Mouse (Mus musculus) liver (tissue): Measurements from ENCODE around the gene Six5.

Experiments used
- DNase-seq: peaks from one replicate; pipeline ENCODE4 v3.0.0-alpha.2; 2020; ENCODE audit warnings: mixed read lengths

Six5 gene

DNA sequence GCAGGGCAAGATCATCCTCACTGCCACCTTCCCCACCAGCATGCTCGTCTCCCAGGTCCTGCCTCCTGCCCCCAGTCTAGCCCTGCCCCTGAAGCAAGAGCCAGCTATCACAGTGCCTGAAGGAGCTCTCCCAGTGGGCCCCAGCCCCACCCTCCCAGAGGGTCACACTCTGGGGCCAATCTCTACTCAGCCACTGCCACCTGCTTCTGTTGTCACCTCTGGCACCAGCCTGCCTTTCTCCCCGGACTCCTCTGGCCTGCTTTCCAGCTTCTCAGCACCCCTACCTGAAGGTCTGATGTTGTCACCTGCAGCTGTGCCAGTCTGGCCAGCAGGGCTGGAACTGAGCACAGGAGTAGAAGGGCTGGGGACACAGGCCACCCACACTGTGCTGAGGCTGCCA is 2.8 kb downstream of the Six5 start:
- DNase-seq, result no peak

GRCm38 (mm10) chr7:19097863-19098262 is 3.5 kb downstream of the Six5 start:
- no peak for DNase-seq

DNA sequence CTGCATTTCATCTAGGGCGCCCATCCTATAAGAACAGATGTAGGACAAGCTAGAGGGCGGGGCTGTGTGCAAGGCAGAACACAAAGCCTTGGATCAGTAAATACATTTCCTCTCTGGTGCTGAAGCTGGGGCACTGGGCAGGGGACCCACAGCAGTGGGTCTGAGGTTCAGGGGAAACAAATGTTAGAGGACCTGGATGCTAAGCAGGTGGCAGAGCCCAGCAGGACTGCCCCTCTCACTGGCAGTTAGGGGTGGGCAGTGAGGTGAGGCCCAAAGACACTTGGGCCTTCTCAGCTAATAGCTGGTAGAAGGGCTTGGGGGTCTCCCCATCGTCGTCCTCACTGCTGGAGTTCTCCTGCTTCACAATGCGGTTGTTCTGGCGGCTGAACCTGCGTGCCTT is 4.4 kb downstream of the Six5 start:
- no peak for DNase-seq

DNA sequence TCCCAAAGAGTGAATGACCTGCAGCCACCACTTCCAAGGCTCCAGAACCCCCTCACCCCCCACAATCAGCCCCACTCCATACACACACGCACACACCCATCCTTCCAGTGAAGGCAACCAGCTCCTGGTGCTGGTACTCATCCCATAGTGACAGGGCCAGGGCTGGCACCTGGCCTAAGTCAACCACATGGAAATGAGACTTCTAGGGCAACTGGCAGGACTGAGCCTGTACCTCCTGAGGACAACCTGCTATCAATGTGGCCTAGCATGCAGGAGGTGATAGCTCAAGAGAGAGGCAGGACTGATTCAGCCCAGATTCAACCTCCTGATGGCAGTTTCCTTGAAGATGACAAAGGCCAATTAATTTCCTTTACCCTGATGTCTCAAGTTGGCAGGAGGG is 5.9 kb downstream of the Six5 start:
- no peak for DNase-seq

- DNase-seq, result no peak
Measured at GRCm38 (mm10) chr7:19103741-19104140, 9.3 kb downstream of the Six5 start.

- no peak for DNase-seq
Measured at GRCm38 (mm10) chr7:19104486-19104885, 10.1 kb downstream of the Six5 start.

DNA sequence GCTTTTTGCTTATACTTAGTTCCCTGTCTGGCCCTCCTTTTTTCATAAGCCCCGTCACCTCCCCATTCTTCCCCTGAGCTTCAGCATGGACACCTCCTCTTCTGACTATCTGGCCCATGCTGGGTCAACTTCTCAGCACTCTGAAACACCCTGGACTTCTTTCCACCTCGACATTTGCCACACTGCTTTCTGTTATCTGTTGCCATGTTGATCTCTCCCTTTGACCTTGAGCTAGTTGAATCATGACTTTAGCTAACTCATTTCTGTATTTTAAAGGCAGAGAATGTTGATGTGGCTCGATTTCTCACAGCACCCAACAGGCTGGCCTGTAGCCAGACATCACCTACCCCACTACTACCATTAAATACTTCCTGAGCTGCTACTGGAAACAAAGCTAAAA is 13.0 kb downstream of the Six5 start:
- DNase-seq, result no peak

DNA sequence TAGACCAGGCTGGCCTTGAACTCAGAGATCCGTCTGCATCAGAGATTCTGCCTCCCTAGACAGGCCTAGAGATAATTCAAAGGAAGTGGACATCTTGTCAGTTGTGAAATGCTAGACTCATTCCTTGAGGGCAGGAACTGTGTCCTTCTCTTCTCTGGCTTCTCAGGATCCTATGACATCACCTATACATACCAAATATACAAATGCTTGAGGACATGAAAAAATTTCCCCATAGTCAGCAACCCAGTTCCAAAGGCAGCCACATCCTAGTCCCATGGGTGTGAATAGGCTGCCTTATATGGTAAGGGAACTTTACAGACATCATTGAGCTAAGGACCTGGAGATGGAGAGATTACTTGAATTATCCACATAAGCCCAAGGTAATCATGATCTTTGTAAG is 15.2 kb downstream of the Six5 start:
- no peak for DNase-seq

- peak; percentile 70 for DNase-seq
Measured at GRCm38 (mm10) chr7:19118028-19118771, 23.8 kb downstream of the Six5 start, which contains the start of gene Gm4969. Gm4969 (minus strand) TSS chr7:19118368.

- no peak for DNase-seq
Measured at GRCm38 (mm10) chr7:19119083-19119482, 24.7 kb downstream of the Six5 start.

DNA sequence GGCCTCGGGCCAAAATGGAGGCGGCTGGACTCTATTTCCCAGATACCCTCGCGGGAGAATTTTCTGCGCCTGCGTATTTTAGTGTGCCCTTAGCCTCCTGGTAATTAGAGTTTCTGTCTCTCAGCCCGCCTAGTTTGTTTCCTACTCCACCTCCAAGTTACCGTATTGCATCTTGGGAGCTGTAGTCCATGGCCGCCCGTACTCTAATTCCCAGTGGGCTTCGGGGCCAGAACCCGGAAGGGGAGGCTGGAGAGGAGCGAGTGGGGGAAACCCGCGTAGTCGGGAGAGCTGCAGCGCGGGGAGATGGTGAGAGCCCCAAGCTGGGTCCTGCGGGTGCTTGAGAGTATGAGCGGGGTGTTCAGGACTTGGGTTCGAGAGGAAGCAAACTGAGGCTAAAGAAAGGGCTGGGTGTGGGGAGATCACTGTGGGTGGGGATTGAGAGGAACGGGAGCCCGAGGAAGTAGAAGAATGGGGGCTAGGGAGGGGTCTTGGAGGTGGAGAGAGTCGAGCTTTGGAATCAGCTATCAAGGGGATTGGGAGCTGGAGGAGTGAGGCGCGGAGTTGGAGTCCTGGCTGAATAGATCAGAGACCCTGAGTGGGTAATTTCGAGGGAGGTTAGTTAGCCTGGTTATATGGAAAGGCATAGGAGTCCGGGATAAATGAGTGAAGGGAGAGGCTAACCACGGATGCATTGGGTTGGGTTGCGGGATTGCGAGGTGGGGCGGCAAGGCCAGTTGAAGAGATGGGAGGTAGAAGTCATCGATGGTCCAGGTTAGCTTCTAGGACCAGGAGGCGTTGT is 25.4 kb downstream of the Six5 start, which contains the start of gene Fbxo46:
Gene Fbxo46 (plus strand): TSS at position 229 of the 799 bp plus-strand sequence.
- DNase-seq, result peak; percentile 89

DNA sequence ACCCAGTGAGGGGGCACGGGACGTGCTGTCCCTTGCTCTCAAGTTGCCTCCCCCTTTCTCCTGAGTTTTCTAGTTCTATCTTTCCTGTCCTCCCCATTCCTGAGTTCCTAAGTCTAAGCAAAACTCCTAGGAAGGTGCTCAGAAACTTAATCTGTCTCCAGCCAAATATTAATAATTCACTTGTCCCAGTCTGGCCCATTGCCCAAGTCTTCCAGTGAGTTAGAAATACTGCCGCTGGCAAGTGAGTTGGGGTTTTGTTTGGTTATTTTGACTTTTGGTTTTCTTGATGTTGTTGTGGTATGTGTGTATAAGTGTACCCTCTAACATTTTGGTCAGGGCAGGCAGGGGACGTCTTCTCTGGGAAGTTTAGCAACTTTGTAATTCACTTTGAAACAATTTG is 27.3 kb downstream of the Six5 start:
- DNase-seq, result no peak

GRCm38 (mm10) chr7:19124713-19125112 is 30.3 kb downstream of the Six5 start:
- DNase-seq, result no peak

GRCm38 (mm10) chr7:19127744-19128143 is 33.4 kb downstream of the Six5 start:
- DNase-seq, result no peak

DNA sequence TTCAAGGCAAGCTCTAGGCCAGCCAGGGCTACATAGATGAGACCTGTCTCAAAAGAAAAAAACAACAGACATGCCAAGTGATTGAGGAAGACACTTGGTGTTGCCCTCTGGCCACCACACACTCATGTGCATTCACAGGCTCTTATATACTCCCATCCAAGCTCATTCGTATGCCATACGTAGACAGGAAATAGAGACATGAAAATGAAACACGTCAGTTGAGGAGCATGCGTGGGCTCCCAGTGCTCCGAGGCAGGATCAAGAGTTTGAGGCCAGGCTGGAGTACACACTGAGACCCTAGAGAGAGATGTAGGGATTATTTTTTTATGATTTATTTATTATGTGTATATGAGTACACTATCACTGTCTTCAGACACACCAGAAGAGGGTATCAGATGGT is 35.0 kb downstream of the Six5 start:
- DNase-seq, result no peak

DNA sequence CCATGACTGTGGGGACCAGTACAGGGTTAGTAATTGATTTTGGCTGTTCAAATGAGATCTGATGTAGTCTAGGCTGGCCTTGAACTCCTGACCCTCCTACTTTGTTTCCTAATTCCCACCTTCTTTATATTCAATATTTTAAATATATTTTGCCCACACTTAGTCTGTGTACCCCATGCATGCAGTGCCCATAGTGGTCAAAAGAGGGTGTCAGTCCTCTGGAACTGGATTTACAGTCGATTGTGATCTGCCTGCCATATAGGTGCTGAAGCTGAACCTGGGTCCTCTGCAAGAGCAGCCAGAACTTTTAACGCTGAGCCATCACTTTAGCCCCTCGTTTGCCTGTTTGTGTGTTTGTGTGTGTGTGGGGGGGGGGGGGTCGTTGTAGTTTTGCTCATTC is 36.3 kb downstream of the Six5 start:
- DNase-seq, result no peak

GRCm38 (mm10) chr7:19131324-19131848 is 37.0 kb downstream of the Six5 start:
- DNase-seq, result peak; percentile 94

- no peak for DNase-seq
Measured at GRCm38 (mm10) chr7:19136168-19136567, 41.8 kb downstream of the Six5 start.

DNA sequence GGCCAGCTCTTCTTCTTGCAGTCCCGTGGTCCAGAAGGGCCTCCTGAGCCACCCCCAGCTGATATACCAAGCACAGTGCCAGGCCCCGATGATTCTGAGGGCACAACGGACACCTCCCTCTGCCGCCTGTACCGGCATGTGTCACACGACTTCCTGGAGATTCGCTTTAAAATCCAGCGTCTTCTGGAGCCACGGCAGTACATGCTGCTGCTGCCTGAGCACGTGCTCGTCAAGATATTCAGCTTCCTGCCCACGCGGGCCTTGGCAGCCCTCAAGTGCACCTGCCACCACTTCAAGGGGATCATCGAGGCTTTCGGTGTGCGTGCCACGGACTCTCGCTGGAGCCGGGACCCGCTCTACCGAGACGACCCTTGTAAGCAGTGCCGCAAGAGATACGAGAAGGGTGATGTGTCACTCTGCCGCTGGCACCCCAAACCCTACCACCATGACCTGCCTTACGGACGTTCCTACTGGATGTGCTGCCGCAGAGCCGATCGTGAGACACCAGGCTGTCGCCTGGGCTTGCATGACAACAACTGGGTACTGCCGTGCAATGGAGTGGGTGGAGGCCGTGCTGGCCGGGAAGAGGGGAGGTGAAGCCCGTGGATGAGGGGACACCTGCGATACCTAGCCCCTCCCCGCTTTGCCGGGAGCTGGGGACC is 42.4 kb downstream of the Six5 start:
- DNase-seq, result no peak

GRCm38 (mm10) chr7:19137380-19137779 is 43.0 kb downstream of the Six5 start:
- peak; percentile 65 for DNase-seq

GRCm38 (mm10) chr7:19146793-19147192 is 52.4 kb downstream of the Six5 start:
- DNase-seq, result no peak

- no peak for DNase-seq
Measured at GRCm38 (mm10) chr7:19147497-19148045, 53.2 kb downstream of the Six5 start.
